Mouse (Mus musculus): ENCODE results near the gene Klhdc7a.

DNA sequence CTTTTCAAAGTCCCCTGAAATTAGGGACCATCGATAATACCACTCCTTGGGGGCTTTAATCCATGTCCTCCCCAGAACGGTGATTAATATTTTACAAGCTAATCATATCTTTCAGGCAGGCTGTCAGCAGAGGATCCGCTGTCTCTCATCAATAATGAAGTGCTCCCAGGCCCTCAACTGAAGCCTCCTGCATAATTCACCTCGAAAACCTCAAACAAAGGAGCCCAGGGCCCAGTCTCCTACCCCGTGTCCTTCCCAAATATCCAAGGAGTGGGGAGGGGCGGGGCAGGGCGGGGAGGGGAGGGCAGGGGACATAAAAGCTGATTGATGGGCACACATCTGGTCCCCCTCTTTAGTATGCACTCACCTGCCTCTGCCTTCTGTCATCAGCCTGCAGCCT, 31.2 kb upstream of the Klhdc7a start:
- TF ChIP-seq CTCF (IDR thresholded peaks at IDR 0.05; ENCODE audit: control insufficient read depth, insufficient read depth, insufficient read length): no peak
- TF ChIP-seq MYOG (IDR thresholded peaks at IDR 0.05; ENCODE audit: control insufficient read depth, extremely low read depth, insufficient read length): no peak
- TF ChIP-seq CEBPB (IDR thresholded peaks at IDR 0.05; ENCODE audit: low read depth): no peak
- no peak for TF ChIP-seq USF1 (IDR thresholded peaks at IDR 0.05; ENCODE audit: low read depth)
